Mouse (Mus musculus) adrenal gland, adult (tissue): ENCODE results near the gene Rpl36al.
A peak's percentile ranks its signal among the peaks of the same experiment; 100 is the strongest.

Experiments
- DNase-seq, 2 experiments: peaks; one replicate each; pipeline ENCODE4 v3.0.0; 2022 to 2023; ENCODE audit warnings: low spot score in 1 of 2; ENCODE audit not compliant: inconsistent age in 2 of 2

Gene Rpl36al

GRCm38 (mm10) chr12:69159578-69159940 is 24.3 kb downstream of the Rpl36al start:
- DNase-seq = peak in 1 of 2 experiments; percentile 82

DNA sequence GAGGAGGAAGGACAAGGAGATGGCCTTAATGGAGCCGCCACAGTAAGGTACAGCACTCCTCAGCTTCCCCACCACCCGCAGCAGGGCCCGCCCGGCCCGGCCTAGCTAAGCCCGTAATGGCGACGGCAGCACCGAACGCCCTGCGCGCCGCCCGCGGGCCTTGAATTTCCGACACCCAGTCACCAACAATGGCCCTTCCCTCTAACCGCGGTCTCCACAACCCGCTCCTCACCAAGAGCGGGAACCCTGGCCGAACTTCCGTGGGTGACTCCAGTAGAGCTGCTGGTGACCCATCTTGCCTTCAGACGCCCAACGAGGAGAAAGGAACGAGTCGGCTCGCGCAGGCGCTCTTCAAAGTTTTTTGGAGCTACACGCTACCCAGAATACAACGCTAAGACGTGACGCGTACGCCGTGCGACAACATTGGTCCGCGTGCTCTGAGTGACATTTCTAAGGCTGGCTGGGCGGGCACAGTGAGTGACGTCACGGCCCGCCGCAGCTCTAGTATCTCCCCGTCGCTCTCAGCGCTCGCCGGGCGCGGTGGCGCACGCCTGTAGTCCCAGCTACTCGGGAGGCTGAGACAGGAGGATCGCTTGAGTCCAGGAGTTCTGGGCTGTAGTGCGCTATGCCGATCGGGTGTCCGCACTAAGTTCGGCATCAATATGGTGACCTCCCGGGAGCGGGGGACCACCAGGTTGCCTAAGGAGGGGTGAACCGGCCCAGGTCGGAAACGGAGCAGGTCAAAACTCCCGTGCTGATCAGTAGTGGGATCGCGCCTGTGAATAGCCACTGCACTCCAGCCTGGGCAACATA is 24.9 kb downstream of the Rpl36al start, which contains the start of gene Rps29:
Gene Rps29 (minus strand): TSS at position 422 of the 813 bp plus-strand sequence.
- DNase-seq = peak; percentile 99

GRCm38 (mm10) chr12:69158366-69158764 is 25.5 kb downstream of the Rpl36al start:
- no peak for DNase-seq

DNA sequence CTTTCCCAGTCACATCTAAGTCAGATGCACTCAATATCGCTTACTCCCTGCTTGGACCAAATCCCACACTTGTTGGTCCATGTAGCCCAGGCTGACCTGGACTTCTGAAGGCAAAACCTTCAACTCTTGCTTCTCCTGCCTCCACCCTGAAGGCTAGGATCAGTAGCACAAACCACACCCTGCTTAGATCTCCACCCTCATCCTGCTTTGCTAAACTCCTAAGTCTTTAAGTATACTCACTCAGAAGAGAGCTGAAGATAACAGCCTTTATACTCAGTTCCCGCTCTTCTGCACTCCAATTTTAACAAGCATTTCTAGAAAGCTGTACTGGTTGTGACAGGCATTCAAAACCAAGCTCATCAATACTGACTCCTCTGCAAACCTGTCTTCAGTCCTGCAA is 26.8 kb downstream of the Rpl36al start:
- DNase-seq = peak in 1 of 2 experiments; percentile 21

DNA sequence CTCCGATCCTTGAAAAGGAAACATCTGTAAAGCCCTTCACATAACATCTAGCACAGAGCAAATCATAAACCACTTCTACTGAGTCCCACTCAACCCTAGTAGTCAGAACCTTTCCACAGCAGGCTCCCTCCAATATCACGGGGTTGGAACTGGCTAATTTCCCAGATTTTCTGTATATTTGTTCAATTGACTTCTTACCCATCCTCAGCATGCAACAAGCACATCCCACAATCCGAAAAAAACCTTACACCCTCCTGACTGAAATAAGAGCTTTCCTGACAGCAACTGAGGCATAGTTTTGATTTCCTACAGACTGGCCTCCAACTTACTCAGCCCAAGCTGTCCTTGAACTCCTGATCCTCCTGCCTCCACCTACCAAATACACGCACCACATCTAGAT is 27.4 kb downstream of the Rpl36al start:
- DNase-seq = peak in 1 of 2 experiments; percentile 18

DNA sequence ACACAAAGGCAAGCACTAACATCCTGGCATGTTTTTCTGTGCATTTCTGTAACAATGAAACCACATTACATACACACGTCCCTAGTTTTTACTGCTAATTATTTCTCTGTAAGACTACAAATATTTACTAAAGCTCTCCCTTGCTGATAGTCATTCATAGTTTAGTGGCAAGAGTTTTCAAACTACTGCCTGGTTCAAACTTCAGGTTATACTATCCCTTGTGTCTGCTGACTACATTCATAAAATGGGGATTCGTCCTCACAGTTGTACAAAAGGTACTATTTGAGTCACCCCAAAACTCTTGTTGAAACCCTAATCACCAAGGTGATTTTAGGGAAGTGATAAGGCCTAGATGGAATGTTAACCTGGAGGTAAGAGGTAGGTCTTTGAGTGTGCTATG is 28.0 kb downstream of the Rpl36al start:
- no peak for DNase-seq

DNA sequence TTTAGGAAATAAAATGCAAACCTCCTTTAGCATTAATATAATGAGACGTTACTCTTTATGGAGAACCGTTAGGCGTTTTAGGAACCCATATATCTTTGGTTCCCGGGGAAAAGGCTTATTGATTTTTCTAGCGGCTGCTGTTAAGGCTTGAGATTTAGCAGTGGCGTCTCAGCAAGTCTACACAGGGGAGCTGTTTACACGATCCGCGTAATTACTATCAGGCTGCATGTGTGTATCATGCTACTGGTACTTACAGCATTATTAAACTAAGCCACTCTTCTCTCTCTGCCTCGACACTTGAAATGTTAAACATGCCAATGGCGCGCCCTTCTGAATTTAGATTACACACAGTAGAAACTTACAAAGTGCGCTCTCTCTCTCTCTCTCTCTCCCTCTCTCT is 33.8 kb downstream of the Rpl36al start:
- no peak for DNase-seq

GRCm38 (mm10) chr12:69147166-69147735 is 36.6 kb downstream of the Rpl36al start:
- DNase-seq = no peak

GRCm38 (mm10) chr12:69143460-69143859 is 40.4 kb downstream of the Rpl36al start:
- no peak for DNase-seq

DNA sequence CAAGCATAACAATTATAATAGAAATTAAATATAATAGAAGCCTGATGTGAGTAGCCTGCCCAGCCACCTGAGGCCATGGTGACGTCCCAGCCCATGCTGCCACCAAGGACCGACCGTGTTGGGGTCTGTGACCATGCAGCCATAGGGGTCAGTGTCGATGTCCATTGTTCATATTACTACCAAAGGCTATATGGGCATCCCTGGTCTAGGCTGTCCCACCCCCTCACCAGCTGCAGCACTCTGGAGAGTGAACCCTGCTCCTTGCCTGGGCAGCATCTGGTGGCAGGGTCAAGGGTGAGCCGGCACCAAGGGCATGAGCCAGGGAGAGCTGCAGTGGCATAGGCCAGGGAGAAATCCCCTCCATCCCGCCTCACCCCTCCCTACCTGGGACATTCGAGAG is 44.0 kb downstream of the Rpl36al start:
- DNase-seq = no peak

- DNase-seq = no peak
These were observed 44.7 kb downstream of the Rpl36al start for GRCm38 (mm10) chr12:69139201-69139600.
